Mouse (Mus musculus) liver, embryonic 16.5 days (tissue): ENCODE results near the gene Ipo9. TPM values are rescaled to one million over a fixed set of nuclear protein-coding genes. Genes with fewer than 3 reads are reported as not detected.

Source experiments
- ATAC-seq: fragments of 200-750 bp; cut with Nextera tagmentation; 2 replicates; pipeline ENCODE4 v1.8.0; 2017; ENCODE audit warnings: low read depth, mild to moderate bottlenecking, moderate number of reproducible peaks, moderate library complexity
- H3K27ac ChIP-seq: fragments of 300-500 bp; sonication (generic); 2 replicates; pipeline ENCODE4 v1.5.1; 2014; ENCODE audit warnings: mild to moderate bottlenecking, low read length
- H3K27me3 ChIP-seq: fragments of 300-500 bp; sonication (generic); 2 replicates; pipeline ENCODE4 v1.6.1; 2014; ENCODE audit warnings: low read depth, low read length, mixed read lengths; ENCODE audit not compliant: control insufficient read depth, insufficient read depth
- H3K36me3 ChIP-seq: fragments of 300-500 bp; sonication (generic); 2 replicates; pipeline ENCODE4 v1.6.1; 2014; ENCODE audit warnings: mild to moderate bottlenecking; ENCODE audit not compliant: control insufficient read depth, insufficient read depth
- H3K4me1 ChIP-seq: fragments of 300-500 bp; sonication (generic); 2 replicates; pipeline ENCODE4 v1.6.1; 2014; ENCODE audit warnings: low read depth, low read length, mixed read lengths; ENCODE audit not compliant: control insufficient read depth
- H3K4me2 ChIP-seq: fragments of 300-500 bp; sonication (generic); 2 replicates; pipeline ENCODE4 v1.6.1; 2014; ENCODE audit warnings: low read depth, low read length, mixed read lengths
- H3K4me3 ChIP-seq: fragments of 300-500 bp; sonication (generic); 2 replicates; pipeline ENCODE4 v1.5.1; 2014; ENCODE audit warnings: low read depth, mild to moderate bottlenecking, low read length
- H3K9ac ChIP-seq: fragments of 300-500 bp; sonication (generic); 2 replicates; pipeline ENCODE4 v1.6.1; 2014; ENCODE audit warnings: low read depth, low read length
- H3K9me3 ChIP-seq: fragments of 300-500 bp; sonication (generic); replicated peaks from 2 replicates; pipeline ENCODE4 v1.6.1; 2016; ENCODE audit warnings: low read length; ENCODE audit not compliant: control insufficient read depth
- WGBS: fragments of 180-500 bp; shearing (Covaris S2); extraction: QIAGEN DNeasy Blood & Tissue Kit; methylation state at CpG from one replicate; pipeline ENCODE4 v1.1.7; 2014; ENCODE audit not compliant: insufficient replicate concordance; 5-methylcytosine and 5-hydroxymethylcytosine counted together
- polyA plus RNA-seq: library from polyadenylated mRNA; unstranded; fragments of >200 nt; fragmentation: Nextera tagmentation; extraction: Ambion mirVana; gene quantifications from 2 replicates; pipeline ENCODE4 v1.2.1, GENCODE M21; 2015

Ipo9 gene
- polyA plus RNA-seq, 1 experiment from 2014 or later, result 23.5 TPM

- Histone ChIP-seq H3K27ac (no peak overlapping the region), H3K27me3 (no peaks in the 10 kb centered on the region), H3K9me3 (no peaks in the 10 kb centered on the region), H3K4me1 (no peaks in the 10 kb centered on the region), H3K4me2 (no peak overlapping the region), H3K9ac (no peak overlapping the region), H3K36me3 (no peaks in the 10 kb centered on the region), H3K4me3 (no peak overlapping the region)
- 73% methylated on average over 8 of the region's 8 CpGs for WGBS
- no peak for ATAC-seq
Observed at GRCm38 (mm10) chr1:135462736-135463135, 32.4 kb upstream of the Ipo9 start.

DNA sequence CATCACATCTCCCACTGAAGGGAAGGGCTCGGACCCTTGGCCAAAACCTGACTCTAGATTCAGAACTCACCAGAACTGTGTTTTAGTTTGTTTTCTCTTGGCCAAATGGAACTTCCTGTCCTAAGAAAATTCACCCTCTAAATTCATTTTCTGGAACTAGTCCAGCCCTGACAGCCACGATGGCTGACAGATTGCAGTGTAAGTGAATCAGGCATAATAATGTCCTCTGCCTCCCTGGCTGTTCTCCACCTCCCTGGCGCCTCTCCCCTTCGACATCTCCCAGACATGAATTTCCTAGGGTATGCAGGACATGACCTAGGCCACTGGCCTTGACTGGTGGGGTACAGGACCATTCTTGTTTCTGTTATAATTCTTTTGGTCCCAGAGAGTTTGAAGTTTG lies 32.0 kb upstream of the Ipo9 start:
- Histone ChIP-seq H3K4me3 (no peak overlapping the region), H3K4me2 (no peak overlapping the region), H3K27me3 (no peaks in the 10 kb centered on the region), H3K9ac (no peak overlapping the region), H3K36me3 (no peaks in the 10 kb centered on the region), H3K27ac (no peak overlapping the region), H3K4me1 (no peaks in the 10 kb centered on the region), H3K9me3 (no peaks in the 10 kb centered on the region)
- 48% methylated on average over 4 of the region's 4 CpGs for WGBS
- no peak for ATAC-seq

DNA sequence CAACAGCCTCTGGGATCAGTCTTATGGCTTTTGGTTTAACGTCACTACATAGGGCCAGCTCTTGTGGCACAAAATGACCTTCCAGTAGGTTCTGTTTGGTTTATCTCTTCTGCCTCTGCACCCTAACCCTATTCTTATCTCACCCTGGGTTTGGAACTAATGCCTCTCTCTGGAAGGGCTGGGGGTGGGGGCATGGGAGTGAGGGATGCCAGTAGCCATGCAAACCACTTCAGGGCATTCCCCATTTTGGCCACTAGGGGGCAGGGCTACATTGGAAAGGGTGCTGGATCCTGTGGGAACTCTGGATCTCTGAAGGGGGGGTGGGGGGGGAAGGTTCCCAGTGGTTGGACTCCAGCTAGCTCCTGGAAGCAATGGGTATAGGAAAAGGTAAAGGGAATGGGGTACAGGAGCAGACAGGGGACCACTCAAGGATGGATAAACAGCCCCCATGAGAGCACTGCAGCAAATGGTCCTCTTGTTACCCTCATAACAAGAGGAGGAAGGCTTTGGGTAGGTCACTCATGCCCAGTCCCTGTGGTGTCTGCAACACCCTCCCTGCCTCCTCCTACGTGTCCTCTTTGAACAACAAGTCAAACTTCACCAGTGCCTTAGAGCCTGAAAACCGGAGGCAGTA lies 30.9 kb upstream of the Ipo9 start:
- Histone ChIP-seq H3K9me3 (no peaks in the 10 kb centered on the region), H3K4me1 (no peaks in the 10 kb centered on the region), H3K27ac (no peak overlapping the region), H3K27me3 (no peaks in the 10 kb centered on the region), H3K4me3 (no peak overlapping the region), H3K36me3 (no peaks in the 10 kb centered on the region), H3K9ac (no peak overlapping the region), H3K4me2 (no peak overlapping the region)
- no peak for ATAC-seq
- 65% methylated on average over 3 of the region's 3 CpGs for WGBS

DNA sequence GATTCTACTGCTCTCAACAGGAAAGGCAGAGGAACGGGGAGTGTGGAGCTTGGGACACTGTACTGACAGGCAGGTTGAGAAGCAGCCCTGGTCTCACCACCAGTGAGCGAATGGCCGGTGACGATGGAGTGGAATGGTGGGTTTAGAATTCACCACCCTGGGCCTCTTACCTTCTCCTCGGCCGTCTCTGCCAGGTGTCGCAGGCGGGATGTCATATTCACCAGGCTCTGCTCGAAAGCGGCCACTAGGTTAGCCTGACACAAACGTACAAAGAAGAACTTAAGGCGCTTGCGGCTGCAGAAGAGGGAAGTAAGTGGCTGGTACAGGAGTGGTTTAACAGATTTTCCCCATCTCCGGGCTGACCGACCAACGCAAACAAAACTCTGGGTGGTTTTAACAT lies 30.2 kb upstream of the Ipo9 start:
- Histone ChIP-seq H3K27me3 (no peaks in the 10 kb centered on the region), H3K4me3 (no peak overlapping the region), H3K9me3 (no peaks in the 10 kb centered on the region), H3K4me1 (no peaks in the 10 kb centered on the region), H3K36me3 (no peaks in the 10 kb centered on the region), H3K27ac (no peak overlapping the region), H3K9ac (no peak overlapping the region), H3K4me2 (no peak overlapping the region)
- ATAC-seq, result no peak
- 75% methylated on average over 16 of the region's 16 CpGs for WGBS

DNA sequence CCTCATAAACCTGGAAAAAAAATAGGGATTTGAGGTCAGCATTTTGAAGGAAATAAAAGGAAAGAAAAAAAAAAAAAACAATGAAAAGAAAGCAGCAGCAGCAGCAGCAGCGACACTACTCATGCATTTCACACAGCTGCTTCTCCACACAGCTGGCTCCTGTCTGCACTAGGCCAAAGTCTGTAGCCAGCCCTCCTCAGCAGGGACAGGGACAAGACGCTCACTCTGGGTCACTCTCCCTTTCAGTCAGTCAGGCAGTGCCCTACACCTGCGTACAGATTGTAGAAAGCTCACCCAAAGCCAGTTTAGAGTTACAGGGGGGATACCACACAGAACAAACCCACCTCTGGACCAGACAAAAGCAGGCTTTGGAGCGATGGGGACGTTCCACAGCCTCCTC lies 27.6 kb upstream of the Ipo9 start:
- Histone ChIP-seq H3K9ac (no peak overlapping the region), H3K27me3 (no peaks in the 10 kb centered on the region), H3K36me3 (no peaks in the 10 kb centered on the region), H3K4me1 (no peaks in the 10 kb centered on the region), H3K27ac (no peak overlapping the region), H3K4me2 (no peak overlapping the region), H3K9me3 (no peaks in the 10 kb centered on the region), H3K4me3 (no peak overlapping the region)
- WGBS, result 74% methylated on average over 5 of the region's 5 CpGs
- ATAC-seq, result no peak

DNA sequence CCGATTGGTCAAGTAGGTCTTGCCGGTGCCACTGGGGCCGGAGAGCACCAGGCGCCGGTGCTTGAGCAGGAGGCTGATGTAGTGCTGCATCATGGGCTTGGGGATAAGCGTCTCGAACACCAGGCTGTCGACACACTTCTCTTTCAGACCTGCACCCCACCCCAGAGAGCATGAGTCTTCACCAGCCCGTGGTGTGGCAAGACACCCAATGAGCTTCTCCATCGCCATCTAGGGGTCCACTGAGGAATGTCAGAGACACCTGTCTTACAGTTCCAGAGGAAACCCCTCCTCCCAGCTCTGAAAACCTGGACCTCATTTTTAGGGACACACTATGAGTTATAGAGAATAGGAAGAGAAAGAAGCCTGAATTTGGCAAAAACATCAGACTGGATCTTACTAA lies 22.0 kb upstream of the Ipo9 start:
- 53% methylated on average over 10 of the region's 10 CpGs for WGBS
- H3K9ac ChIP-seq, result no peak overlapping the region
- no peak overlapping the region for H3K4me2 ChIP-seq
- no peaks in the 10 kb centered on the region for H3K9me3 ChIP-seq
- ATAC-seq, result no peak
- H3K27ac ChIP-seq, result no peak overlapping the region
- no peaks in the 10 kb centered on the region for H3K4me1 ChIP-seq
- H3K27me3 ChIP-seq, result no peaks in the 10 kb centered on the region
- no peaks in the 10 kb centered on the region for H3K36me3 ChIP-seq
- H3K4me3 ChIP-seq, result no peak overlapping the region

- H3K9ac ChIP-seq, result no peak overlapping the region
- ATAC-seq, result no peak
- H3K4me1 ChIP-seq, result no peaks in the 10 kb centered on the region
- H3K27me3 ChIP-seq, result no peaks in the 10 kb centered on the region
- no peaks in the 10 kb centered on the region for H3K36me3 ChIP-seq
- no peak overlapping the region for H3K27ac ChIP-seq
- WGBS, result 18% methylated on average over 2 of the region's 2 CpGs
- no peak overlapping the region for H3K4me2 ChIP-seq
- no peak overlapping the region for H3K4me3 ChIP-seq
- H3K9me3 ChIP-seq, result no peaks in the 10 kb centered on the region
Observed at GRCm38 (mm10) chr1:135451419-135451818, 21.1 kb upstream of the Ipo9 start.

DNA sequence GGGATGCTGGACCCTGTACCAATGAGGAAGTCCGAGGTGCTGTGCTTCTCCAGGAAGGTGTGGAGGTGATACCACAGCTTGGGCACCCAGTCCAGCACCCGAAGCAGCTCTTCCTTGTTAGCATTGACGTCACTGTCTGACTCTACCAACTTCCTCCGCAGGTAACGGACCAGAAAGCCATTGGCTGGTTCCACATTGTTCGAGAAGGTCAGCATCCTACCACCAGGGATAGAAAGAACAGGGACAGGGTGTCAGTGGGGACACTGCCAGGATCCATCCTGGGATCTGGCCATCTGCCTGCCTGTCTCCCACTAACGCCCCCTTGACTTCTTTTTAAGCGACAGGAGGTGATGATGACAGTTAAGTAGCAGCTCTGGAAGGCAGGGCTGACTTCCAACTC lies 19.6 kb upstream of the Ipo9 start:
- no peak overlapping the region for H3K9ac ChIP-seq
- ATAC-seq, result no peak

DNA sequence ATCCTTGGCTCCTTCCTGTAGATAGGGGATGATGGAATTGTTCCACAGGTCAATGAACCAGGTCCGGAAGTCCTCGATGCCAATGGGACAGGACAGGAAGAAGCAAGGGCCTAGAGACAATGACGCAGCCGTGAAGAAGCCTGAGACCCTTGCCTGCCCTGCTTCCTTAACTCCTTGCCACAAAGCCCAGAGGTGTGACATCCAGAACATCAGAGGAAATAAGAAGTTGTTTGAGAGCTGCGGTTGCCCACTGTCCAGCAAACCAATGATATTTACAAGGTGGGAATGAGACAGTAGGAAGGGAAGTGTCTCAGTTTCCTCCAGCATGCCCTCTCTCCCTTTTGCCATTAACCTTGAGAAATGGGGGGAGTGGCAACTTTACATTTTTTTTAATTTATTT lies 18.6 kb upstream of the Ipo9 start:
- Histone ChIP-seq H3K27me3 (no peaks in the 10 kb centered on the region), H3K9me3 (no peaks in the 10 kb centered on the region), H3K4me3 (no peak overlapping the region), H3K9ac (no peak overlapping the region), H3K27ac (no peak overlapping the region), H3K4me2 (no peak overlapping the region), H3K4me1 (no peaks in the 10 kb centered on the region), H3K36me3 (no peaks in the 10 kb centered on the region)
- WGBS, result 76% methylated on average over 5 of the region's 5 CpGs
- no peak for ATAC-seq

More for the DNA sequence above, 19.6 kb upstream of the Ipo9 start:
- H3K4me1 ChIP-seq, result no peaks in the 10 kb centered on the region
- H3K36me3 ChIP-seq, result no peaks in the 10 kb centered on the region
- H3K9me3 ChIP-seq, result no peaks in the 10 kb centered on the region
- H3K27ac ChIP-seq, result no peak overlapping the region
- 53% methylated on average over 8 of the region's 8 CpGs for WGBS
- H3K4me2 ChIP-seq, result no peak overlapping the region
- H3K27me3 ChIP-seq, result no peaks in the 10 kb centered on the region
- no peak overlapping the region for H3K4me3 ChIP-seq
